Mouse (Mus musculus) common myeloid progenitor, adult 5-6 weeks (primary cell): ENCODE data around the gene Ttc25. TPM values are rescaled to one million over a fixed set of nuclear protein-coding genes. Genes with fewer than 3 reads are reported as not detected.
"Not testable (repeated sequence)": the region's sequence is repeated elsewhere in the genome, so short reads cannot be mapped to it uniquely, and the experiment has no call there.

ENCODE experiments used
- ATAC-seq: replicated peaks from 2 replicates; pipeline ENCODE4 v1.8.0; 2016; ENCODE audit warnings: low read depth, mild to moderate bottlenecking, moderate TSS enrichment, inconsistent platforms; ENCODE audit not compliant: poor library complexity, severe bottlenecking
- total RNA-seq: library from RNA; stranded (forward); fragments of 200-1000, 187-1606 nt; gene quantifications from 2 replicates; pipeline ENCODE4 v1.2.3, GENCODE M21; 2017

Gene Ttc25
- total RNA-seq, 1 experiment from 2014 or later: 0.05 TPM

DNA sequence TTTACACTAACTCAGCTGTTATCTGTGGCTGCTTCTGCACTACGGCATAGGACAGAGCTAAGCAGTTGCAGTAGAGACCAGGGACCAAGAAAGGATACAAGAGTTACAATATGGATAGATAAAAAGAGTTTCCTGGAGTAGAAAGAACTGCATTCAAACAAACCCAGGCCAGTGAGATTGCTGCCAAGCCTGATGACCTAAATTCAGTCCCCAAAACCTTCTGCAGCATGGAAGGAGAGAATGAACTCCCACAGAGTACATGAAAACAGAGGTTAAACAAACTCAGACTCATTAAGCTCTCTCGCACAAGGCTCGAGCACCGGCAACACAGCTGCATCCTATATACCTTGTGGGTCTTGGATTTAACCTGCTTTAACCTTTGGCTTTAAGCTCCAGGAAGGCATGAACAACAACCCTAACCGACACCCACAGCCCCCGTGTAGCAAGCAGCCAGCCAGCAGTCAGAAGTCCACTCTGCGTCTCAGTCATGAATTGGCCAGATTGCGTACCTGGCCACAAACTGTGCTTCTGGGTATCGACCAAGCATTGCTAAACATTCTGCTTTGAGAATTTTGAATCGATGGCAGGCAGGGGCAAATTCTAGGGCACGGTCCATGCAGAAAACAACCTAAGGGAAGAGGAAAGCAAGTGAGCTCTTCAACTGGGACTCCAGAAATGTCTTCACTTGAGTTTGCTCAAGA, 47.1 kb downstream of the Ttc25 start:
- ATAC-seq: no peak

DNA sequence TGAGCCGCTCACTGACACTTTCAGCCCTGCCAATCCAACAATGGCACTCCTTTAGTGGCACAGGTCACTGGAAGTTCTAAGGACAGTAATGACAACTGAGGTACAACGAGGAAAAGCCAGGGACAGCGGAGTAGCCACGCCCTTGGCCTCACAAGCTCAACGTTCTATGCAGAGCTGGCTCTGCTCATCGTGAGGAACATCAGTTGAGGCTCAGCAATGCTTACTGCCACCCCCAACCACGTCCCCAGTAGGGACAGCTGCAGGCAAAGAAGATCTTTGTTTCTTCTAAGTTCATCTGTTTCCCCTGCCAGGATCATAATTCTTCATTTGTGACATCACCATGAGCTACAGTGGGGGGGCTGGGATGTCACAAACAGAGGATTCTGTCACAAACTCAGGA, 49.2 kb downstream of the Ttc25 start:
- ATAC-seq: no peak

DNA sequence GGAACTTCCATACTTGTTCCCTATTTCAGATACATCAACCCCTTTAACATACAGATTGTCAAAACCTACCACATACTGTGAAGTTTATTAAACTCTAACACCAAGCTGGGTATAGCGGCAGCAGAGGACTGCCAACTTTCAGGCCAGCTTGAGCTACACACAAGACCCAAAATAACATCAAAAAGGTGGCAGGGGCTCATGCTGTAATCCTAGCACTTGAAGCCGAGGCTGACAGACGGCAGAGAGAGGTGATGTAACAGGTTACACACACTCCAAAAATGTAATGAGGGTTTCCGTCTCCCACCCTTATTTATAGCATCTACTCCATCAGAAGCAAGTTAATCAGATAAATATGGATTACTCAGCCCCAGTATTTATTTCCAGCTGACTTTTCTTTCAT, 50.1 kb downstream of the Ttc25 start:
- no peak for ATAC-seq

DNA sequence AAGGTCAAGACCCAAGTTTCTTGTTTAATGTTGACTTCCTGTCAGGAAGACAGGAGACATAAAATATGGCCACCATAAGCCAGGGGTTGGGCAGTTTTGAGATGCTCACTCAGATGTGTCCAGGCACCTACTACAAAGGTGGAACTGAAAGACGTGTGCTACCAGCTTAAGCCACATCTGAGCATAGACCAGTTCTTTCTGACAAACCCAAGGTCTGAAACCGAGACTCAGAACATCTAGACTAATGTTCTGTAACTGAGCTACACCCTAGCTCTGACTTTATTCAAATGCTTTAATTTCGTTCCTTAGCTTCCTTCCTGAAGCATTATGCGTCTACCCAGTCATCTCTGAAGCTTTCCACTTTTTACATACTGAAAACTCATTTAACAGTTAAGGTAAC, 52.7 kb downstream of the Ttc25 start:
- no peak for ATAC-seq

DNA sequence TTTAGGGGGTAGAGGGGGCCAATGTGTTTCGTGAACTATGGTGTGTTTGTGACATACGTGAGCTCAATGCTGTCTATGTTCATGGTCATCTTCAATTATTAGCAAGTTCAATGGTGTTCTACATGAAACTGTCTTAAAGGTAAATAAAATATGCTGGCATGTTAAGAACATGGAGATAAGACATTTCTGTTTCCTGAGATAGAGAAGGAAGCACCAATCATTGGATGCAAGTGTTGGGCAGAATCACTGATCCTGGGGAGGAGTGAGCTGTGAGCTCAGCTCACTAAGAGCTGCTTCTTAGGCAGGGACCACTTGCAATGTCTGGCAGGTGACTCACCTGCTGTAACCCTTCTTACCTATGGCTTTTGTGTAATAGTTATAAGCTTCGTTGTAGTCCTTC, 56.0 kb downstream of the Ttc25 start:
- no peak for ATAC-seq

DNA sequence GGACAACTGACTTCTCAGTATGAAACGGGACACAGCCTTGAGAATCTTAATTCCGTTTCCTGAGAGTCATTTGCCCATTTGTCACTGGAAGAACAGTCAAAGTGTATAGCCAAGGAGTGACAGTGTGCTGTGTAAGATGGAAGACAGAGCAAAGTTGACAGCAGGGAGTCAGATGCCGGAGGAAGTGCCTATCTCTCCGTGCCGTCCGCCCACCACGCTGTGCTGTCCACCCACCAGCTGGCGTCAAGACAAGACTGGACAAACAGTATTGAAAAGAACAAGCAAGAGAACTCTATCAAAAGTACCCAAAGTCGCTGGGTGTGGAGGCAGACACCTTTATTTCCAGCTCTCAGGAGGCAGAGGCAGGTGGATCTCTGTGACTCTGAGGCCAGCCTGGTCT, 57.7 kb downstream of the Ttc25 start:
- no peak for ATAC-seq

DNA sequence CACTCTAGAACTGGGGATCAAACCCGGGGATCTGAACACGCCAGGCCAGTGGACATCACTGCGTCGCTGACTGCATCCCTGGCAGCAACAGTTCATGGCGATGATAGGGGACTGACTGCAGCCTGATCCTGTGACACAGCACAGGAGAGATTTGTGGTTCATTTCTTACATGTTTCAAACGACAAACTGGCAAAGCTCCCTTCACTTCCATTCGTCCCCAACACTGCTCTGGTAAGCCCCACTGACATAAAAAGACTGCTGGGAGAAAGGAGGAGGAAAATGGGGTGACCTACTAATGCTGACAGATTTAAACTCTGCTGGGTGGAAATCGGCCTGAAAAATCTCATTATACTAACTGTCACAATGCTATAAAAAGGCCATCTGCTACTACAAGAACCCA, 58.4 kb downstream of the Ttc25 start:
- ATAC-seq: no peak

DNA sequence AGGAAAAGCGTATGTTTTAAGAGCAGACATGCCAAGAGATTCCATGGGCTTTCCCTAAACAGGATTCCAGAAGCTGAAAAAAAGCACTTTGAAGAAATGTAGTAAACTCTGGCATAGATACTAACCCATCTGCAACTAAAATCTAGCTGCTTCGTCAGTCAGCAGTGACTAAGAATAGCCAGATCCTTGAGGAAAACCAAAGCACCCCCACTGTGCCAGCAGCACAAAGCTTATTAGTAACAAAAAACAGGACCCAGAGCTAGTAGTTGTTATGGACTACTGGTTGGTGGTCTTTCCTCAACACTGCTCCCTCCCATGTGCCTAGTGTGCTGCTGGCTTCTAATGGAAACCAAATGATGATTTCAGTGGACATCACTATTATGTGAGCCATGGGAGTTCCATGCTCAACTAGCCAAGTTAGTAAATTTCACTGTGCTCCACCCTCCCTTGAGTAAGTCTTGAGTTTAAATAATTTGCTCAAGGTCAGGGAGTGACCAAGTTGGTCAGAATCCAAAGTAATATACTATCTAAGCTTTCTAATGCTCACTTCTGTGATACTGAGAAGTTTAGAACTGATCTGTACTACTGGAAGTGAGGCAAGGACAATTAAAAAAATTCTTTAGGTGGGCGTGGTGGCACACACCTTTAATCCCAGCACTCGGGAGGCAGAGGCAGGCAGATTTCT, 59.1 kb downstream of the Ttc25 start:
- ATAC-seq: no peak

DNA sequence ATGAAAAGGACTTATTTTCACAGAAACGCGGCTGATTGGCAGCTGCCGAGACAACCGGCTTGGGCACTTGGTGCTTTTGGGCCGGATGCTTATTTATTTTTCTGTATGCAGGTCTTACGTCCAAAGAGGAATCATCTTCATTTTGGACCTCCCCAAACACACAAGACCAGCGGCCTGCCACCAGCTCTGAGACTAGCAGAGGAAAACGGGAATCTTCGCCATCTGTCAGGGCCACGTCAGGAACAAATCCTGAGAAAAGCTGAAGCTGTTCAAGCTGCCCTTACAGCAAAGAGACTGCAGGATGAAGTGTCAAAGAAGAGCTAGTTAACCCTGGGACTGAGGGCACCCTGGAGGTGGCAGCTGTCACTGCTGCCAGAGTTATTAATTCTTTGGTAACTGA, 60.0 kb downstream of the Ttc25 start:
- no peak for ATAC-seq

DNA sequence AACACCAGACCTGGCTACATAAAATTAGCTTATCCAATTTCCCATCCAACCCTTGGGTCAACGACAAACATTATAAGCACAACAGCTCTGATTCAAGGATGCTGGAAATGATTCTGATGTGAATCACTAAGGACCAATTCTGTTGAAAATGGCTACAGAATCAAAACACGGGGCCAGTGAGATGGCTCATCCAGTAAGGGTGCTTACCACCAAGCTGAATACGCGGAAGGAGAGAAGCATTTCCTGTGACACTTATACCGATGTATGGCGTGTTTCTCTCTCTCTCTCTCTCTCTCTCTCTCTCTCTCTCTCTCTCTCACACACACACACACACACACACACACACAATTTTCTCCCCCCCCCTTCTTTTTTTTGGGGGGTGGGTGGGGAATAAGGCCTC, 61.7 kb downstream of the Ttc25 start:
- no peak for ATAC-seq

DNA sequence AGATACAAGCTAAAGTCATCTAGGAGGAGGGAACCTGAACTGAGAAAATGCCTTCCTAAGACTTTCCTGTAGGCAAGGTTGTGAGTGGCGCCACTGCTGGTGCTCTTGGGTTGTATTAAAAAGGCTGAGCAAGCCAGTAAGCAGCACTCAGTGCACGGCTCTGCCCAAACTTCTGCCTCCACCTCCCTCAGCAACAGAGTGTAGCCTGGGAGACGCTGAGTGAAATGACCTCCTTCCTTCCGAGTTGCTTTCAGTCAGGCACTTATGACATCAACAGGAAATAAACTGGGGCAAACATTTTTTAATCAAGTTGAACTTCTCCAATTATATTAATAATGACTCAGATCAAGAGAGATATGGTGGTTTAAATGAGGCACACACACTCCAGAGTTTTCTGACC, 63.4 kb downstream of the Ttc25 start:
- ATAC-seq: 0 out of 2 replicates have a peak, but pooled peaks have one; percentile 15

DNA sequence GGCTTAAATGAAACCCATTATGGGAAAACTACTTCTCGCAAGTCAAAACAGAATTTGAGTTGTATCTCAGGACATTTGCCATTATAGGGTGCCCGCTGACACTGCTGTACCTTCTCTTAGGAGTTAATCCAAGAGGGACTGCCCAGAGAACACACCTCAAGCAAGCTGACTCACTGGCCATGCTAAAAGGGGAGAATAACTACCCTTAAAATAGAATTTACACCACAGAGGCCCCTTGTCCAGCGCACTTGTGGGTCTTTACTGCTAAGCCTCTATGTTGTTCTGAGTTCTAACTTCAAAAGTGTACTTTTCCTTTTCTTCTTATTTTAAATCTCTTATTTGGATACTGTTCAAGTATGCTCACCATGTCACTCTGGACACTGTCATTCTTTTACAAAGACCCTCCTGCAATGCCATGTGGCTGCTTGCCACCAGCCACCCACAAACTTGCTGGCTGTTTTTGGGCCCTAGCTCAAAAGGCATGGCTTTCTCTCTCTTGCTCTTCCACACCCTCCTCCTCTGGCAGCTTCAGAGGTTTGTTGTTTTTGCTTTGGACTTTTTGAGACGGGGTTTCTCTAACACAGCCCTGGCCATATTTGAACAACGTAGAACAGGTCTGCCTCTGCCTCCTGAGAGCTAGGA, 64.1 kb downstream of the Ttc25 start:
- ATAC-seq: no peak

DNA sequence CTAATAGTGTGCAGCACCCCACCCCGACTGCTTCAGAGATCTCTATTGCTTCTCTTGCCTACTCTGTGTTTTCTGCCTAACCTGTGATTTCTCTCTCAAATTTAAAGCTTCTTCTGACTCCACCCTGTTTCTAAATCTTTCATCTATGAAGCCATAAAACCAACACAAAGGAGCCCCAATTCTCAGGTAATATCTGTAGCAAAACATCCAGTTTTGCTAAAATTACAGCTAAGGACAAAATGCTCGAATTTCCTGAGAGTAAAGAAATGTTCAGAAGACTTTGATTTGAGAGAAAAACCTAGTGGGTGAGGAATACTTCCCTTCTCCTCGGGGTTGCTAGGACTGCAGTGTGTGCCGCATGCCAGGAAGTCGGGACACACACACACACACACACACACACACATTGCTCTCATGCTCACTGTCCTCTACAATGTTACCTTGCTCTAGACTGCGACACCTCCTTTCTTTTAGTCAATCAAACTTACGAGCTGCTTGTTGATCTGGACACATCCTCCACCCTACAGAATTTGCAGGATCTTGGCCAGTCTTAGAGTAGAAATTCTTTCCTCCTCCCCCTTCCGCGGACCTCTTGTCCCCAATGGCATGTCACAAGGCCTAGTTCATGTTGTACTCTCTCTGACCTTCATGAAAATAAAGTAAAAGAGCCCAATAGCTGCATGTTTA, 64.7 kb downstream of the Ttc25 start:
- ATAC-seq: no peak

DNA sequence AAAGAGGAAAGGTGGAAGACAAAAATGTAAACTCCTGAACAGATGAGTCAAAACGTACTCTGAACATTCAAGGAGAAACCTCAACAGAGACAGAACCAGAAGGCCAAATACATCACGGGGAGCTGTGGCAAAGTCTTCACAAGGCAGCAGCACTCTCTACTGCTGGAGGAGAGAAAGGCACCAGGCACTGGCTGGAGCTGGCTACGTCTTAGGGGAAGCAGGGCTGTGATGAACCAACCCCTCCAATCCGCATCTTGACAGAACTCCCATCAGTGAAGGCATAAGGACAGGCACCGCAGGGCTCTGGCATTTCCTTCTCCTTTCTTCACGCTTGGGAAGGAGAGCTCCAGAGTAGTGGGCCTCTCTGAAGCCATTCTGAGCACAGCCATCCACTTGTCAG, 66.2 kb downstream of the Ttc25 start:
- ATAC-seq: 0 out of 2 replicates have a peak, but pooled peaks have one; percentile 32

DNA sequence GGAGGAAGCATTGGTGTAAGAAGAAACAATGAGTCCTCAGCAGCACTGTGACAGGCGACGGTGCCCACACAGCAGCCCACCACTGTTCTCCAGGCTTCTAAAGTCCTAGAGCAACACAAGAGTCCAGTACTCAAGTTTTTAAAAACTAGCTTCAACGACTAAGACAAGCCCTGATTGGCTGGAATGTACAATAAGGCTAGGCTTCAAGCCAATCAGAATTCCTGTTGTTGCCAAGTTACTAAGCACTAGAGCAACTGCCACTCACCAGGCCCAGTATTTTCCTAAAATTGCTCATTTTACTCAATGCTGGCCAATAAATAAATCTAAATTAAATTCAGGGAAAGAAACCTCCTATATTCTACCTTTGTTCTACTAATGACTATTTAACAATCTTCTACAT, 67.8 kb downstream of the Ttc25 start:
- no peak for ATAC-seq

DNA sequence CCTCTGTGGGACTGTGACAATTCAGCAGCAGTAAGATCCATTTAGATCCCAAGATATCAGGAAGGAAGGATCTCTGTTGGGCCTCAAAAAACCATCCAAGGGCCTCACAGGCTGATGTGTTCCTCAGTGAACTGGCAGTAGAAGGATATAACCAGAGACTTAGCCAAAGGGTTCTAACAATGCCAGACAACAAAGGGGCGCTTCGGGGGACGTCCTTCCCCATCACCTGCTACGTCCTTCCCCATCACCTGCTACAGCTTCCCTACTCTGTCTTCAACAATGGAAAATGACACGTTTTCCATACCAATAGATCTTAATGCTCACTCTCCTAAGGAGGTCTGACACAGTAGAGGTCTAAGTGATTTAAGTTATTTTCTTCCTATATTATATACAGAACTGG, 70.9 kb downstream of the Ttc25 start:
- ATAC-seq: no peak

DNA sequence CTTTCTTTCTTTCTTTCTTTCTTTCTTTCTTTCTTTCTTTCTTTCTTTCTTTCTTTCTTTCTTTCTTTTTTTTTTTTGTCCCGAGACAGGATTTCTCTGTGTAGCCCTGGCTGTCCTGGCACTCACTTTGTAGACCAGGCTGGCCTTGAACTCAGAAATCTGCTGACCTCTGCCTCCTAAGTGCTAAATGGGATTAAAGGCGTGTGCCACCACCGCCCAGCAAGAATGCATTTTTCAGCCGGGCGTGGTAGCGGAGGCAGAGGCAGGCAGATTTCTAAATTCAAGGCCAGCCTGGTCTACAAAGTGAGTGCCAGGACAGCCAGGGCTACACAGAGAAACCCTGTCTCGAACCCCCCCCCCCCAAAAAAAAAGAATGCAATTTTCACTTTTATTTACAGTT, 71.4 kb downstream of the Ttc25 start:
- not testable (repeated sequence) for ATAC-seq

DNA sequence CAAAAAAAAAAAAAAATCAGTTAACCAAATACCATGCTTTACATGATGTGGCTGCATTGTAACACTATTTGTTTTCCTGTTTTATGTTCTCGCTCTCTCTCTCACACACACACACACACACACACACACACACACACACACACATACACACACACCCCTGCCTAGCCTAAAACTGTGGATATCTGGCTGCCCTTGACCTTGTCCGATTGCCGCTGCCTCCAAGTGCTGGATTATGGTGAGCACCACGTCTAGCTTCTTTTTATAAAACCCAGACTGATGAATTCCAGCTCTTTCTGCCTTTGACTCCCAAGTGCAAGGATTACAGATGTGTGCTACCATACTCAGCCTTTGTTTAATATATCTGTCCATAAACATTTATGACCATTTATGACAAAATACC, 72.1 kb downstream of the Ttc25 start:
- no peak for ATAC-seq

DNA sequence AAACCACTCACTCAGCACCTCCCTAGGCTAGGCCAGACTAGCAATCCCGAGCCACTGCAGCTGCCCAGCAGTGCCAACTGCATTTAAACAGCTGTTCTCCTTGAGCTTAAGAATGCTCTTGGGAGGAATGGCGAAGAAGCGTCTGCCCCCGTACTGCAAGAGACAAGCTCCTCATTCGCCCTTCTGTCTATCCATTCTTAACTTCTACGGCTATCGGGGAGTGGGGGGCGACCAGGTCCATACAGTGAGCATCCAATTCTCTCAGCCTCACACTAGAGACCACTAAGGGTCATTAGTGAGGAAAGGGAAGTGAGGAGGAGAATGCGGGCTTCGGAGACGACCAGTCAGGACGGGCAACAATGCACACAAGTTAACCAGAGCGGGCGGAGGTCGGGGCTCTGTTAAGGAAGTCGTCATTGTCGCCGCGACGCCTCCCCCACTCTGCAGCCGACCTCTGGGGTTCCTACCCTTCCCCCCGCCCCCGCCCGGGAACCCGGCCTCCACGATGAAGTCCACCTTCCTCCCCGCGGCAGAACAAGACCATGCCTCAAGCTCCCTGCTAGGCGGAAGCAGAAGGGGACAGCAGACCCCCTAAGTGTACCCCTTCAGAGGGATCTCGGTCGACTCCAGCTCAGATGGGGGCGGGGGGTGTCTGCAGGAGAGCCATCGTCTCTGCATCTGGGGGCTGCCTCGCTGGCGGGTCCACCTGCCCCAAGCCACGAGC, 73.5 kb downstream of the Ttc25 start, which contains the start of gene Nkiras2:
Gene Nkiras2 (plus strand): TSS at position 484 of the 724 bp plus-strand sequence.
- peak; percentile 58 for ATAC-seq

DNA sequence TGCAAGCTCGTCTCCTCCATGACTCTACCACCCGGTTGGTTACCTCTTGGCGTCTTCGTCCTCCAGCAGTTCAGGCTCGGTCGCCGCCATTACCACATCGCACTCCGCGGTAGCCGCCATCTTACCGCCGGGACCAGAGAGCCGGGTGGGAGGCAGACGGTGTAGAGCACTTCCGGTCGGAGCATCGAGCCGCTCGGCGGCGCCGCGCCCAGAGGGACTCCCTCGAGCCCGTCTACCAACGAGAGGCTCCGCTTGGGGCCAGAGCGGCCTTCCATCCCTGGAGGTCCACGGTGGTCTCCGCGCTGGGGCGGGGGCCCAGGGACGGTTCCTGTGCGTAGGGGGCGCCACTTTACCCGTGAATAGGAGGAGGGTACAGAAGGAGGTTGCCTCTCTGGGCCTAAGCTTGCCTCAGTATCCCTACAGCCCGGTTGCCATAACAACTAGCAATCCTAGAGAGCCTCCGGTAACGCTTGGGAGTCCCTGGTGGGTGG, 74.1 kb downstream of the Ttc25 start:
- peak; percentile 84 for ATAC-seq
